Comparison of ENCODE assay signal across 20 mouse cellular contexts in genomic region chr14:55944575-55944974, GRCm38 (mm10). TPM values are rescaled to one million over a fixed set of nuclear protein-coding genes. Genes with fewer than 3 reads are reported as not detected.
DNase-seq lines count a peak whose midpoint lies in the region; ATAC-seq lines count a peak whose summit lies in the region.
"Had no signal": no experiment of that assay in that cellular context is flagged by ENCODE, and none has a peak within 500 bp of the region (broad histone marks: within the 10 kb centered on the region; RNA-seq: fewer than 3 reads in every experiment).

TSS of gene Cma1 (minus strand) at chr14:55944675.

- H3K4me1 ChIP-seq in embryonic facial prominence, embryonic 13.5 days: no peaks in the 10 kb centered on the region
- no peaks in the 10 kb centered on the region for H3K4me1 ChIP-seq in embryonic facial prominence, embryonic 10.5 days
- H3K4me1 ChIP-seq in heart, embryonic 11.5 days (ENCODE audit: control insufficient read depth, insufficient read depth, low read length): peaks cover 3% of the 10 kb centered on the region; the same call in 1 of the 2 replicates
- no peaks in the 10 kb centered on the region for H3K4me1 ChIP-seq in embryonic facial prominence, embryonic 15.5 days
- no peaks in the 10 kb centered on the region for H3K4me1 ChIP-seq in stomach, embryonic 15.5 days
- H3K4me1 ChIP-seq in kidney, embryonic 15.5 days: no peaks in the 10 kb centered on the region
- H3K4me1 ChIP-seq: forebrain, embryonic 13.5 days; hindbrain, embryonic 15.5 days had no signal

- ATAC-seq in embryonic facial prominence, embryonic 13.5 days (ENCODE audit: insufficient number of reproducible peaks, insufficient read depth, low FRiP score, low TSS enrichment, low read depth): no peak
- ATAC-seq in heart, embryonic 11.5 days (replicated peaks; ENCODE audit: insufficient number of reproducible peaks, low FRiP score, low TSS enrichment): no peak
- no peak for ATAC-seq in embryonic facial prominence, embryonic 15.5 days (ENCODE audit: insufficient number of reproducible peaks, low FRiP score, low TSS enrichment, low read depth)
- no peak for ATAC-seq in stomach, embryonic 15.5 days (ENCODE audit: insufficient read depth, low FRiP score, low read depth)
- ATAC-seq in kidney, embryonic 15.5 days (replicated peaks; ENCODE audit: low FRiP score): no peak
- ATAC-seq: forebrain, embryonic 13.5 days; intestine, embryonic 16.5 days had no signal

- H3K4me3 ChIP-seq in embryonic facial prominence, embryonic 13.5 days: no peak within 1 kb of the TSS
- H3K4me3 ChIP-seq in embryonic facial prominence, embryonic 10.5 days: no peak within 1 kb of the TSS
- no peak within 1 kb of the TSS for H3K4me3 ChIP-seq in heart, embryonic 11.5 days (ENCODE audit: low read depth, low read length)
- no peak within 1 kb of the TSS for H3K4me3 ChIP-seq in embryonic facial prominence, embryonic 15.5 days (replicated peaks)
- no peak within 1 kb of the TSS for H3K4me3 ChIP-seq in stomach, embryonic 15.5 days (replicated peaks)
- no peak within 1 kb of the TSS for H3K4me3 ChIP-seq in kidney, embryonic 15.5 days (replicated peaks)
- H3K4me3 ChIP-seq: forebrain, embryonic 13.5 days; heart, embryonic 15.5 days; hindbrain, embryonic 15.5 days had no signal

- no peaks in the 10 kb centered on the region for H3K36me3 ChIP-seq in embryonic facial prominence, embryonic 13.5 days
- H3K36me3 ChIP-seq in embryonic facial prominence, embryonic 10.5 days (replicated peaks): no peaks in the 10 kb centered on the region
- no peaks in the 10 kb centered on the region for H3K36me3 ChIP-seq in heart, embryonic 11.5 days (ENCODE audit: control insufficient read depth, insufficient read depth, low read length)
- H3K36me3 ChIP-seq in embryonic facial prominence, embryonic 15.5 days: no peaks in the 10 kb centered on the region
- no peaks in the 10 kb centered on the region for H3K36me3 ChIP-seq in stomach, embryonic 15.5 days
- H3K36me3 ChIP-seq in kidney, embryonic 15.5 days: no peaks in the 10 kb centered on the region
- H3K36me3 ChIP-seq: heart, embryonic 15.5 days; hindbrain, embryonic 15.5 days had no signal

- H3K9ac ChIP-seq in embryonic facial prominence, embryonic 13.5 days: no peak within 1 kb of the TSS
- no peak within 1 kb of the TSS for H3K9ac ChIP-seq in heart, embryonic 11.5 days (ENCODE audit: low read depth, low read length)
- H3K9ac ChIP-seq in embryonic facial prominence, embryonic 15.5 days: no peak within 1 kb of the TSS
- no peak within 1 kb of the TSS for H3K9ac ChIP-seq in stomach, embryonic 15.5 days
- no peak within 1 kb of the TSS for H3K9ac ChIP-seq in kidney, embryonic 15.5 days
- H3K9ac ChIP-seq: forebrain, embryonic 13.5 days; heart, embryonic 15.5 days; hindbrain, embryonic 15.5 days had no signal

- DNase-seq in embryonic facial prominence, embryonic 10.5 days (ENCODE audit: low spot score): no peak
- no peak for DNase-seq in heart, postnatal 4 days
- no peak for DNase-seq in embryo, embryonic 10.5 days (ENCODE audit: low spot score)
- DNase-seq: adrenal gland, postnatal 14 days; cerebellum, adult 18-20 months; cerebellum, adult 9-11 months; cerebellum, postnatal 36 days; gastrocnemius, postnatal 14 days; heart, adult 11 months had no signal

- H3K4me2 ChIP-seq in embryonic facial prominence, embryonic 13.5 days: no peak within 1 kb of the TSS
- no peak within 1 kb of the TSS for H3K4me2 ChIP-seq in heart, embryonic 11.5 days
- H3K4me2 ChIP-seq in embryonic facial prominence, embryonic 15.5 days (replicated peaks): no peak within 1 kb of the TSS
- H3K4me2 ChIP-seq in stomach, embryonic 15.5 days: no peak within 1 kb of the TSS
- no peak within 1 kb of the TSS for H3K4me2 ChIP-seq in kidney, embryonic 15.5 days
- H3K4me2 ChIP-seq: forebrain, embryonic 13.5 days; heart, embryonic 15.5 days; hindbrain, embryonic 15.5 days had no signal

- 84% methylated on average over 4 of the region's 4 CpGs for WGBS in embryonic facial prominence, embryonic 13.5 days
- 89% methylated on average over 4 of the region's 4 CpGs for WGBS in embryonic facial prominence, embryonic 10.5 days
- WGBS in heart, embryonic 11.5 days (ENCODE audit: insufficient replicate concordance): 64% methylated on average over 4 of the region's 4 CpGs
- WGBS in embryonic facial prominence, embryonic 15.5 days: 77% methylated on average over 4 of the region's 4 CpGs
- WGBS in stomach, embryonic 15.5 days: 74% methylated on average over 4 of the region's 4 CpGs
- 80% methylated on average over 4 of the region's 4 CpGs for WGBS in kidney, embryonic 15.5 days

- no peak within 1 kb of the TSS for H3K27ac ChIP-seq in embryonic facial prominence, embryonic 13.5 days
- H3K27ac ChIP-seq in embryonic facial prominence, embryonic 10.5 days (replicated peaks): no peak within 1 kb of the TSS
- H3K27ac ChIP-seq in heart, embryonic 11.5 days (ENCODE audit: low read depth, low read length): no peak within 1 kb of the TSS
- H3K27ac ChIP-seq in embryonic facial prominence, embryonic 15.5 days (replicated peaks): no peak within 1 kb of the TSS
- H3K27ac ChIP-seq in stomach, embryonic 15.5 days: no peak within 1 kb of the TSS
- H3K27ac ChIP-seq in kidney, embryonic 15.5 days: no peak within 1 kb of the TSS
- H3K27ac ChIP-seq: forebrain, embryonic 13.5 days; hindbrain, embryonic 15.5 days had no signal

- no peaks in the 10 kb centered on the region for H3K27me3 ChIP-seq in embryonic facial prominence, embryonic 13.5 days
- no peaks in the 10 kb centered on the region for H3K27me3 ChIP-seq in embryonic facial prominence, embryonic 10.5 days (replicated peaks; ENCODE audit: low read depth, poor library complexity, severe bottlenecking)
- no peaks in the 10 kb centered on the region for H3K27me3 ChIP-seq in heart, embryonic 11.5 days (ENCODE audit: control insufficient read depth, insufficient read depth, low read length)
- no peaks in the 10 kb centered on the region for H3K27me3 ChIP-seq in embryonic facial prominence, embryonic 15.5 days
- no peaks in the 10 kb centered on the region for H3K27me3 ChIP-seq in stomach, embryonic 15.5 days (replicated peaks)
- no peaks in the 10 kb centered on the region for H3K27me3 ChIP-seq in kidney, embryonic 15.5 days
- H3K27me3 ChIP-seq: forebrain, embryonic 13.5 days; heart, embryonic 15.5 days; hindbrain, embryonic 15.5 days had no signal

- no peaks in the 10 kb centered on the region for H3K9me3 ChIP-seq in embryonic facial prominence, embryonic 13.5 days
- no peaks in the 10 kb centered on the region for H3K9me3 ChIP-seq in embryonic facial prominence, embryonic 10.5 days
- no peaks in the 10 kb centered on the region for H3K9me3 ChIP-seq in heart, embryonic 11.5 days (replicated peaks; ENCODE audit: control insufficient read depth, low read length)
- H3K9me3 ChIP-seq in embryonic facial prominence, embryonic 15.5 days (replicated peaks): no peaks in the 10 kb centered on the region
- H3K9me3 ChIP-seq in stomach, embryonic 15.5 days: no peaks in the 10 kb centered on the region
- no peaks in the 10 kb centered on the region for H3K9me3 ChIP-seq in kidney, embryonic 15.5 days (replicated peaks)
- H3K9me3 ChIP-seq: forebrain, embryonic 13.5 days; heart, embryonic 15.5 days; hindbrain, embryonic 15.5 days had no signal

RNA-seq across cellular contexts. Expression of gene Cma1, which starts in this region (rescaled TPM):
- 12.4 and 28.3 TPM in 2 replicates for polyA plus RNA-seq in embryonic facial prominence, embryonic 13.5 days (2015; fragmentation: Nextera tagmentation; extraction: Ambion mirVana)
- not detected in 2 replicates for polyA plus RNA-seq in embryonic facial prominence, embryonic 10.5 days (2016; fragmentation: Nextera tagmentation; extraction: Ambion mirVana)
- total RNA-seq in heart, postnatal 4 days (2021): 10 to 100 TPM; 10.1 to 12.1 TPM
- polyA plus RNA-seq in heart, embryonic 11.5 days (2014; fragmentation: Nextera tagmentation; extraction: Ambion mirVana): not detected in 2 replicates
- polyA plus RNA-seq in embryonic facial prominence, embryonic 15.5 days (2015; fragmentation: Nextera tagmentation; extraction: Ambion mirVana): 320 and 374 TPM in 2 replicates
- polyA plus RNA-seq in stomach, embryonic 15.5 days (2015; fragmentation: Nextera tagmentation; extraction: Ambion mirVana): 23.0 and 27.4 TPM in 2 replicates
- 2.1 and 2.6 TPM in 2 replicates for polyA plus RNA-seq in kidney, embryonic 15.5 days (2015; fragmentation: Nextera tagmentation; extraction: Ambion mirVana)
- polyA plus RNA-seq: embryonic facial prominence, embryonic 11.5 days; forebrain, embryonic 13.5 days; hindbrain, embryonic 11.5 days had no signal

Comparison
In these comparisons a context has a peak if more than half of its experiments do, and no peak if none do; other contexts are left out.
1. RNA of gene Cma1 (polyA plus RNA-seq): 320 to 374 TPM in embryonic facial prominence, embryonic 15.5 days; 12.4 to 28.3 TPM in embryonic facial prominence, embryonic 13.5 days, 23.0 to 27.4 TPM in stomach, embryonic 15.5 days, 2.1 to 2.6 TPM in kidney, embryonic 15.5 days, not detected in embryonic facial prominence, embryonic 10.5 days and not detected in heart, embryonic 11.5 days; every median in the first group is over 10 times any median in the second.